Mouse (Mus musculus) liver, adult 2 months (tissue): ENCODE results near the gene Galnt11.

Source experiments
- CTCF ChIP-seq: fragments of 200-500 bp; IDR thresholded peaks from 2 replicates; pipeline ENCODE4 v1.5.1; 2011; ENCODE audit warnings: low read depth, low read length, control low read depth
- POLR2A ChIP-seq: fragments of 200-500 bp; IDR thresholded peaks from 2 replicates; pipeline ENCODE4 v1.6.1; 2011; ENCODE audit warnings: low read length, control low read depth; ENCODE audit not compliant: insufficient read depth; ENCODE audit errors: extremely low read depth

DNA sequence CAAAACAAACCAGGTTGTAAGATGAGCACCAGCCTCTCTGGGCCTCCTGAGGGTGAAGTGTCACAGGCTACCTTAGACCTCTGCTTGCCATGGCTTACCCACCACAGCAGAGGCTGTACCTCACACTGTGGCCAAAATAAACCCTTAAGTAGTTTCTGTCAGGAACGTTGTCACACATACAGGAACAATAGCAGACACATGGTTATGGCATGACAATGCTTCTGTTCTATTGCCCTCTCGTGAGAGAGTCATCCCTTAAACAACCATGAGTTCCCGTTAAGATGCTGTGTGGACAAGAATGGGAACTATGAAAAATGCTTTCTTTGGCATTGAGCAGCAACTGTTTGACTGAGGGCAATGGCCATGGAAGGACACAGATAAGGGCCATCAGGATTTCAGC lies at the start of gene Galnt11:
- TF ChIP-seq POLR2A (no peak), CTCF (no peak)
